Mouse (Mus musculus) cerebellum, adult 2 months (tissue): ENCODE measurements around the gene Vwc2.

Source experiments
- CTCF ChIP-seq: fragments of 200-500 bp; IDR thresholded peaks from 2 replicates; pipeline ENCODE4 v1.5.1; 2011; ENCODE audit warnings: low read depth, mild to moderate bottlenecking, control low read depth, low read length, moderate library complexity, borderline replicate concordance; ENCODE audit not compliant: insufficient read depth
- POLR2A ChIP-seq: fragments of 200-500 bp; IDR thresholded peaks from 2 replicates; pipeline ENCODE4 v1.6.1; 2011; ENCODE audit warnings: low read length, control low read depth, borderline replicate concordance; ENCODE audit not compliant: insufficient read depth

- no peak for TF ChIP-seq CTCF
- no peak for TF ChIP-seq POLR2A
Observed at GRCm38 (mm10) chr11:11283512-11283911, 169.5 kb downstream of the Vwc2 start.
